In genomic region chr3:75104867-75105266, GRCm38 (mm10) we compare ENCODE assay signal across 17 mouse cellular contexts. TPM values are rescaled to one million over a fixed set of nuclear protein-coding genes. Genes with fewer than 3 reads are reported as not detected.
DNase-seq lines count a peak whose midpoint lies in the region; ATAC-seq lines count a peak whose summit lies in the region.
"Had no signal": no experiment of that assay in that cellular context is flagged by ENCODE, and none has a peak within 500 bp of the region (broad histone marks: within the 10 kb centered on the region; RNA-seq: fewer than 3 reads in every experiment).

No protein-coding gene starts in this region.

- H3K4me2 ChIP-seq in midbrain, embryonic 13.5 days (replicated peaks): no peak overlapping the region
- H3K4me2 ChIP-seq: heart, embryonic 12.5 days; liver, embryonic 11.5 days; lung, embryonic 14.5 days had no signal

- peak; percentile 2 to 31 for DNase-seq in frontal cortex, postnatal 36 days (ENCODE audit: low spot score in 2 of 2)
- DNase-seq in frontal cortex, postnatal 25 days (ENCODE audit: low spot score in 2 of 2): no peak
- DNase-seq in cerebellum, adult 11-12 months: peak; percentile 60
- DNase-seq in cerebellum, postnatal 10 days: peak; percentile 61 to 75
- peak; percentile 17 to 21 for DNase-seq in right cerebral cortex, adult 2 months (ENCODE audit: low spot score in 2 of 2)
- no peak for DNase-seq in embryo, embryonic 10 days (ENCODE audit: low spot score)
- no peak for DNase-seq in c-Kit-positive CD71-positive TER-119-positive erythroid progenitor cells, embryonic 14.5 days (ENCODE audit: low spot score)
- DNase-seq: gastrocnemius, postnatal 10 days; heart, postnatal 36 days; kidney, adult 8-10 months; kidney, postnatal 4 days; lung, embryonic 14.5 days; thymus, postnatal 25 days had no signal

- no peak for ATAC-seq in midbrain, embryonic 13.5 days
- ATAC-seq: midbrain, embryonic 16.5 days had no signal

- no peak overlapping the region for H3K27ac ChIP-seq in midbrain, embryonic 13.5 days

- no peaks in the 10 kb centered on the region for H3K9me3 ChIP-seq in midbrain, embryonic 13.5 days
- H3K9me3 ChIP-seq: heart, embryonic 12.5 days had no signal

- no peaks in the 10 kb centered on the region for H3K4me1 ChIP-seq in midbrain, embryonic 13.5 days (replicated peaks)
- H3K4me1 ChIP-seq: heart, embryonic 12.5 days had no signal

- no peak overlapping the region for H3K4me3 ChIP-seq in midbrain, embryonic 13.5 days (replicated peaks)
- H3K4me3 ChIP-seq: heart, embryonic 12.5 days had no signal

- no peaks in the 10 kb centered on the region for H3K27me3 ChIP-seq in midbrain, embryonic 13.5 days
- H3K27me3 ChIP-seq: heart, embryonic 12.5 days had no signal

- H3K9ac ChIP-seq in midbrain, embryonic 13.5 days (replicated peaks): no peak overlapping the region
- H3K9ac ChIP-seq: heart, embryonic 12.5 days; lung, embryonic 14.5 days had no signal

- H3K36me3 ChIP-seq in midbrain, embryonic 13.5 days: no peaks in the 10 kb centered on the region
- H3K36me3 ChIP-seq: heart, embryonic 12.5 days had no signal

RNA-seq across cellular contexts. Expression of gene Zbbx, which starts 60.0 kb away (rescaled TPM):
- polyA plus RNA-seq in midbrain, embryonic 13.5 days (2015; fragmentation: Nextera tagmentation; extraction: Ambion mirVana): 0.39 and 0.78 TPM in 2 replicates
- polyA plus RNA-seq: heart, embryonic 12.5 days; liver, embryonic 11.5 days; lung, embryonic 14.5 days had no signal

Comparison
In these comparisons a context has a peak if more than half of its experiments do, and no peak if none do; other contexts are left out.
1. DNase-seq: peak in frontal cortex, postnatal 36 days (2 of 2), cerebellum, adult 11-12 months (single experiment), cerebellum, postnatal 10 days (2 of 2) and right cerebral cortex, adult 2 months (2 of 2); none in frontal cortex, postnatal 25 days (0 of 2), embryo, embryonic 10 days (single experiment) and c-Kit-positive CD71-positive TER-119-positive erythroid progenitor cells, embryonic 14.5 days (single experiment).